Mouse (Mus musculus) thymus, postnatal 36 days (tissue): ENCODE measurements around the gene Scaf1.

ENCODE experiments used
- DNase-seq, 2 experiments: peaks; one replicate each; pipeline ENCODE4 v3.0.0; 2022; ENCODE audit warnings: mixed read lengths in 2 of 2

Scaf1 gene

GRCm38 (mm10) chr7:45015957-45016612, at the start of gene Scaf1:
TSS of gene Scaf1 (minus strand) at chr7:45016363.
- peak; percentile 98 to 100 for DNase-seq

DNA sequence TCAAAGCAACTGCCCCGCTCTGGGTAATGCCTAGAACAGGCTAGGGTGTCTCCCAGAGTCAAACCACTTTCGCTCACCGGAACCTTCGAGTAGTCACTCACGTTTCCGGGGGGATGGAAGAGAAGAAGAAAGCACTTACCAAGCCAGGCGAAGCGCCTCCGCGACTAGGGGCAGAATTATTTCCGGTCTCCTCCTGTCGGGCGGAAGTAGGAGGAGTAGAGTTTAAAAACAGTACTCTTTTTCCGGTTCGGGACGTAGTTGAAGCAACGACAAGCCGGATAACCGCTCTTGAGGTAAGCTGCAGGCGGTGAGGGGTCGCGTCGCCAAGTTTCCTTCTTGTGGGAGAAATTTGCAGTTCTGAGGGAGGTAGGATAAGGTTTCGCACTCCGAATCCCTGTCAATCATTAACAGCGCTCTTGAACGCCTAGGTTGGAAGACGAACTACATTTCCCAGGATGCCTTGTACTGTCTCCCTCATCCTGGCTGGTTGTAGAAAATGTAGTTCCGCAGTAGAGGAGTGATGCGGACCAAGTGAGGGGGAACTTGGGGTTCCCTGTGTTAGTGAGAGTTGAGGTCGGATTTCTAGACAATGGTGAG, 46.2 kb upstream of the Scaf1 start, which contains the start of the genes Nosip and Prrg2:
TSS of gene Nosip (plus strand) at position 191 of the 597 bp plus-strand sequence.
TSS of gene Prrg2 (minus strand) at position 439 of the 597 bp plus-strand sequence.
- peak; percentile 93 to 94 for DNase-seq

DNA sequence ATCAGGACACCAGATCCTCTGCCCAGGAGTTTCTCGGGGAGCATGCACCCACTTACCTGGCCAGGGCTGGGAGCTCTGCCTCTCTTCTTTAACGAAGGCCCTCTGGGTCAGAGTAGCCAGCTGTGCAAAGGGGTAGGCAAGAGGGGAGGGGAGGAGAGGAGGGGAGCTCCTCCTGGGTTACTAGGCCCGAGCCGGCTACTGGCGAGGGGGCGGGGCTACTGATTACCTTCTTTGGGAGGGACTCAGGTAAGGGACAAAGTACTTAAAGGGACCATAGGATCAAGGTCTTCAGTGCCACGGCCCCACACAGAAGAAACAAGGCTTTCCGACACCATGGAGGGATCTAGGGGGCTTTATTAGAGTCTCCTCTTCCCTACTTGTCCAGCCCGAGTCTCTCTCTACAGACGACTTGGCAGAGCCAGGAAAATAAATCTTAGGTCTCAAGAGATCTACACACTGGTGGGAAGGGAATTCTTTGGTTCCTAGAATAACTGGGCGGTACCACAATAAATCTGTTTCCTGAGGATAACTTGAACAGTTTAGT, 45.4 kb upstream of the Scaf1 start:
- peak in 1 of 2 experiments; percentile 45 for DNase-seq

DNA sequence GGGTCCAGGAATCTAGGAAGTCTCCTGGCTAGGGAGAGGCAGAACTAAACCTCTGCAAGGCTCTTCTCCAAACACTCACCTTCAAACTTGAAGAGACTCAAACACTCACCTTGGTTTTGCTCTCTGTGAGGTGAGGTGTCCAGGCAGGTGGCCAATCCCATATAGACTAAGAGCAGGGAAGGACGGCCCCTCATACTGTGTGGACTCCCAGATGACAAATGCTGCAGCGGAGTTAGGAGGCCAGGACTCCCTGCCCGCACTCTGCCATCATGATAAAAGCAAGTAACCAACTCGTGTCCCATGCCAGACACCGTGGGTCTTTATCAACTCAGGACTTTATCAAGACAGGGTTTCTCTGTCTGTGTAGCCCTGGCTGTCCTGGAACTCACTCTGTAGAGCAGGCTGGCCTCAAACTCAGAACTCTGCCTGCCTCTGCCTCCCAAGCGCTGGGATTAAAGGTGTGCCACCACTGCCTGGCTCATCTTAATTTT, 44.5 kb upstream of the Scaf1 start:
- no peak for DNase-seq

- DNase-seq = no peak
These were observed 42.7 kb upstream of the Scaf1 start for GRCm38 (mm10) chr7:45058607-45059571.

GRCm38 (mm10) chr7:45056972-45057348, 40.8 kb upstream of the Scaf1 start:
- DNase-seq = no peak

DNA sequence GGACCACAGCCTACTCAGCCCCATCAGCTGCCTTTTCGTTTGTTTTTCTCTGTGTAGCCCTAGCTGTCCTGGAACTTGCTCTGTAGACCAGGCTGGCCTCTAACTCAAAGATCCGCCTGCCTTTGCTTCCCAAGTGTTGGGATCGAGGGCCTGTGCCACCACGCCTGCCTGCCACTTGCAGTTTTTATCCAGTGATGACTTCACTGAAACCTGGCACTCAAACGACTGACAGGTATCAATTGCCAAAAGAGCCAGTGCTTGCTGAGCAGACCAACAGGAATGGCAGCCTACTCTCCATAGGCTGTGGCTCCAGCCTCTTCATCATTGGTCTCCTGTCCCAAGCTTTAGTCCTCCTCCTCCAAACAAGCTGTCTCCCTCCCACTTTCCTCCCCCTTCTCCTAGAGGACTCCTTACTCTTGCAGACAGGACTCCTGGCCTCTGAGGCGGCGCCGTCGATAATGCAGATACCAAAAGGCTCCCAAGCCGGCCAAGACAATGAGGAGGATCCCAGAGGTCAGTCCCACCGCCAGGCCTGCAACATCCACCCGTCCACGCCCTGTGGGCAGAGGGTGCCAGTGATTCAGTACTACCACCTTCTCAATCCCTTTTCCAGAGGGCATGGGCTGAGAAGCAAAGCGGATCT, 40.3 kb upstream of the Scaf1 start:
- DNase-seq = no peak

DNA sequence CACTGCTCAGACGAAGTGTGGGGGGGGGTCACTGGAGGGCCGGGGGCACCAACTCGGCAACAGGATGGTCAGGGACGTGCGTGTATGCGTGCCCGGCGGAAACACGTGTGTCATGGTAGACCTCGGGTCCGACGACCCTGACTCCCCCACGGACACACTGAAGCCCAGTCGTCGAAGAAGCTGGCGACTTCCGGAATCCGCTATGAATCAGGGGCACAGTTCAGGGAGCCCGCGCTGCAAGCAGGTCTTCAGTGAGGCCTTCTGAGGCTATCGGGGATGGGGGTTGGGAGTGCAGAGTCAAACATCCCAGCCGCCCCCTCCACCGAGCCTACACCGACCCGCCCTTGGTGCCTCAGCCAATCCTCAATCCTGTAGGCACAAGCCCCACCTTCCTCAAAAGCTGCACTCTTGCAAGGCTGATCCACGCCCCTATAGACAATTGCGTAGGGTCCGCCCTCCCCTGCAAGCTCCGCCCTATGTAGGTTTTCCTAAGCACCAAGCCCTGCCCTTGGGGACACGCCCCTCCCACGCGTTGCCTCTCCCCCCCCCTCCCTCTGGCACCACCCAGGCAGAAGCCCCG, 37.9 kb upstream of the Scaf1 start:
- DNase-seq = peak; percentile 95 to 98

GRCm38 (mm10) chr7:45053117-45053930, 37.2 kb upstream of the Scaf1 start:
- DNase-seq = peak; percentile 84 to 88

- no peak for DNase-seq
These were observed 36.6 kb upstream of the Scaf1 start, which contains the start of gene Prr12 for GRCm38 (mm10) chr7:45052862-45053116. TSS of gene Prr12 (minus strand) at chr7:45052881.

DNA sequence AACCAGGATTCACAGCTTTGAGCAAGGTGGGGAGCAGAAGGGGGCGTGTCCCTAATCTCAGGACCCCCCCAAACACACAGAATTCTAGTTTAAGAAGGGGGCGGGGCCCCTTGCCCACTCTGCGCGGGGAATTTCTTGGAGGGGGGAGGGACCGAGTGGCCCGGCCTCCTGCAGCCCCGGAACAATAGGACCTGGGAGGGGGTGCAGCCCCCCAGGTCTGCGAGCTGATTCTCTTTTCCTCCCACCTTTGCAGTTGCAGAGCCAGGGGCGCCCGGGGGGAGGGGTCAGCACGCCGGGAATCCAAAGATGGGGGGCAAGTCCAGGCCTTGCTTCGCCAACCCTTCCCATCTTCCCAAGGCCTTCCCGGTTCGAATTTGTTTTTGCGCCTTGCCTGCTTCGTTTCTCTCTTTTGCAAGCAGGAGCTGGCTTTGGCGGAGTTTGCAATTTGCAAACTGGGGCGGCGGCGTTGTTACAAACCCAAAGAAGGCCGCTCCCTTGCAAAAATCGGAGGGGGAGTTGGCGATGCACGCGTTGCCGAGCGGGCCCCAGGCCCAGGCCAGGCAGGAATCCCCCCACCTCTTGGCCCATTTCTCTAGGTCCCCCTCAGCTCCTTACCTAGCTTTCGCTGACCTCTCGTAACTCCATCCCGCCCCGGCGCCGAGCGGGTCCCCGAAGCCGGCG, 36.2 kb upstream of the Scaf1 start:
- peak; percentile 32 to 68 for DNase-seq

DNA sequence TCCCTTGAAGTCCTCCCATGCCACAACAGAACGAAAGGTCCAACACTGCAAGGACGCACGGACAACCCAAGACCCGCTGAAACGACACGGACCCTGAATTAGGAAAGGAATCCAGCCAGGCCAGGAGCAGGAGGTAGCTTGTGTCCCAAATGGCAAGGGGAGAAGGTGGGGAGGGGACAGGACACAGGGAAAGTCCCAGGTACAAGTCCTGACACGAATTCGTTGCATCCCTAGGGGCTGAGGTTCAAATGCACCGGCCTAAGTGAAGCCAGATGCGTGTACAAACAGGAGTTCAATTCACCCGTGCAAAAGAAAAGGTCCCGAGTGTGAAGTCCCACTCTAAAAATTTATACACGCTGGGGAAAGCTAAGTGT, 35.4 kb upstream of the Scaf1 start:
- no peak for DNase-seq

GRCm38 (mm10) chr7:45050945-45051600, 34.9 kb upstream of the Scaf1 start:
- peak; percentile 36 to 59 for DNase-seq

DNA sequence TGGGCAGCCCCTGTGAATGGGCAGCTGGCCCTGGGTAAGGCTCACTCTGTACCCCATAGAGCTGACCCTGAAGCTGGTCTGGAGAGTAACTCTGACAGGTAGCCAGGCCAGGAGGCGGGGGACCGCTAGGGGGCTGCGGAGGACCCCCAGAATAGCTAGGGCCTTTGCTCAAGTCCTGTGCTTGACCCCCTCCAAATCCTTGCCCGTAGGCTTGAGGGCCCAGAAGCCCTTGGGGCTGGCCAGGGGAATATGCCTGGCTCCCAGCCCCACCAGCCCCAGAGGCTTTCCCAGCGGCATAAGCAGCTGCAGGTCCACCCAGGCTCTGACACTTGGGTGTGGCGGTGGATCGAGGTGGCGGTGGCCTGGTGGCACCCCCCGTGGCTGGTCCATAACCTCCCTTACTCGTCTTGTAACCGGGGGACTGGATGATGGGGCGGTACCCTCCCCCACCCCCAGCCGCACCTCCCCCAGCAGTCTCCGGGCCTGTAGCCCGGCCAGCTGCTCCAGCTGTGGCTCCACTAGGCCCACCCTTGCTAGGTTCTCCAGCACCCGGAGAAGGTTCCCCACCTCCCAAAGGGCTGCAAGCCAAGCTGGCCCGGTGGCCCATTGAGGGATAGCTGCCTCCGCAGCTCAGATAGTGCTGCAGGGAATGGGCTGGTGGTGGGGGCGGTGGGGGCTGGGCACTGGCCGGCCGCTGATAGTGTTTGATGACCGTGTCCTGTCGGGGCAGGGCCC, 32.9 kb upstream of the Scaf1 start:
- no peak for DNase-seq

DNA sequence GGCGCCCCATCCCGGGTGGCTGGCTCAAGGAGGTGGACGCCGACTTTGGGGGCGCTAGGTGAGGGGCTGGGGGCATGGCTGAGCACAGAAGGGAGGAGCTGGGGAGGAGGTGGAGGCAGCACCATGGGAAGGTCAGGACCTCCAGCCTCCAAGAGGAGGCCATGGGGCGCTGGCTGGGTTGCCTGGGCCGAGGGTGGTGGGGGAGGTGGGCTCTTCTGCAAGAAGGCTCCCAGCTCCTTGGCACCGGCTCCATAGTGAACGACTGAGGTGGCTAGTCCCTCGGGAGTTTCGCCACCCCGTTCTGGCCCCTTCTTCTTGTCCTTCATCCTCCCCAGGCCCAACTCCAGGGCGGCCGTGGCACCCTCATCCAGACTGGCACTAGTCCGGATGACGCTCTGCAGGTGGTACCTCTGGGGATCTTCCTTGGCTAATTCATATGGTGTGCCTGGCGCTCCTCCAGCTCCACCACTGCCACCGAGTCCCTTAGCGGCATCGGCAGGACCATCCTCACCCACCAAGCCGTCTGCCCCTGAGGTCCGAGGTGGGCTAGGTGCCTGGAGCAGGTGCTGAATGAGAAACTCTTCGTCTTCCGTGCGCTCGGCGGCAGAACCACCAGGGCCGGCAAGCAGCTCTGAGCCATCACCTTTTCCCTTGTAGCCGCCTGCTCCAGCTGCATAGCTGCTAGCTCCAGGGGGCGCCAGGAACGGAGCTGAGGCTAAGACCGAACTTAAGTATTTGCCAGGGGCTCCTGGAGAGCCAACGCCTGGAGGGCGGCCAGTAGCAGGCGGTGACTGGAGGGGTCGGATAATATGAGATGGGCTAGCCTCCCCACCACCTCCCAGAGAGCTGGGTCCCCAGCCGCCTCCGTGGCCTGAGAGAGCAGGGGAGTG, 32.1 kb upstream of the Scaf1 start:
- peak in 1 of 2 experiments; percentile 27 for DNase-seq

GRCm38 (mm10) chr7:45047491-45047890, 31.3 kb upstream of the Scaf1 start:
- no peak for DNase-seq

GRCm38 (mm10) chr7:45046853-45047350, 30.7 kb upstream of the Scaf1 start:
- no peak for DNase-seq

- DNase-seq = no peak
These were observed 29.6 kb upstream of the Scaf1 start for GRCm38 (mm10) chr7:45045741-45046140.
